Mouse (Mus musculus) lung, embryonic 16.5 days (tissue): ENCODE measurements around the gene Hoxc10. TPM values are rescaled to one million over a fixed set of nuclear protein-coding genes. Genes with fewer than 3 reads are reported as not detected.

ENCODE experiments used
- ATAC-seq: fragments of 200-750 bp; cut with Nextera tagmentation; 2 replicates; pipeline ENCODE4 v1.8.0; 2017; ENCODE audit warnings: low read depth, mild to moderate bottlenecking, moderate library complexity
- H3K27ac ChIP-seq: fragments of 300-500 bp; sonication (generic); 2 replicates; pipeline ENCODE4 v1.5.1; 2014; ENCODE audit warnings: mild to moderate bottlenecking, control low read depth, low read length
- H3K27me3 ChIP-seq: fragments of 300-500 bp; sonication (generic); 2 replicates; pipeline ENCODE4 v1.6.1; 2014; ENCODE audit warnings: low read depth, low read length, mixed read lengths; ENCODE audit not compliant: control insufficient read depth, insufficient read depth
- H3K36me3 ChIP-seq: fragments of 300-500 bp; sonication (generic); 2 replicates; pipeline ENCODE4 v1.6.1; 2014; ENCODE audit warnings: low read length; ENCODE audit not compliant: control insufficient read depth, insufficient read depth
- H3K4me1 ChIP-seq: fragments of 300-500 bp; sonication (generic); replicated peaks from 2 replicates; pipeline ENCODE4 v1.6.1; 2014; ENCODE audit warnings: low read length, mixed read lengths; ENCODE audit not compliant: control insufficient read depth, insufficient read depth
- H3K4me2 ChIP-seq: fragments of 300-500 bp; sonication (generic); 2 replicates; pipeline ENCODE4 v1.6.1; 2014; ENCODE audit warnings: low read depth, low read length, control low read depth
- H3K4me3 ChIP-seq: fragments of 300-500 bp; sonication (generic); 2 replicates; pipeline ENCODE4 v1.5.1; 2014; ENCODE audit warnings: mild to moderate bottlenecking, low read length, control low read depth
- H3K9ac ChIP-seq: fragments of 300-500 bp; sonication (generic); 2 replicates; pipeline ENCODE4 v1.6.1; 2014; ENCODE audit warnings: low read length, control low read depth
- H3K9me3 ChIP-seq: fragments of 300-500 bp; sonication (generic); 2 replicates; pipeline ENCODE4 v1.6.1; 2016; ENCODE audit warnings: low read length; ENCODE audit not compliant: control insufficient read depth
- WGBS: fragments of 180-500 bp; shearing (Covaris S2); extraction: QIAGEN DNeasy Blood & Tissue Kit; methylation state at CpG from one replicate; pipeline ENCODE4 v1.1.7; 2014; 5-methylcytosine and 5-hydroxymethylcytosine counted together
- polyA plus RNA-seq: library from polyadenylated mRNA; unstranded; fragments of >200 nt; fragmentation: Nextera tagmentation; extraction: Ambion mirVana; gene quantifications from 2 replicates; pipeline ENCODE4 v1.2.1, GENCODE M21; 2015

The Hoxc10 gene
- polyA plus RNA-seq, 1 experiment from 2014 or later = not detected

- H3K9me3 ChIP-seq = no peaks in the 10 kb centered on the region
- H3K4me1 ChIP-seq = peaks cover 3% of the 10 kb centered on the region; the same call in 1 of the 2 replicates
- no peak within 1 kb of the TSS for H3K27ac ChIP-seq
- H3K9ac ChIP-seq = no peak within 1 kb of the TSS
- WGBS = 2% methylated on average over 69 of the region's 69 CpGs
- H3K4me2 ChIP-seq = no peak within 1 kb of the TSS
- no peak for ATAC-seq
- H3K36me3 ChIP-seq = no peaks in the 10 kb centered on the region
- H3K27me3 ChIP-seq = peaks cover 93% of the 10 kb centered on the region
- H3K4me3 ChIP-seq = no peak within 1 kb of the TSS
These were observed 24.1 kb downstream of the Hoxc10 start, which contains the start of gene Hoxc8 for GRCm38 (mm10) chr15:102990461-102991397. TSS of gene Hoxc8 (plus strand) at chr15:102990607.

GRCm38 (mm10) chr15:102991782-102992181 is 25.2 kb downstream of the Hoxc10 start:
- Histone ChIP-seq H3K36me3 (no peaks in the 10 kb centered on the region), H3K4me1 (peaks cover 3% of the 10 kb centered on the region; the same call in 1 of the 2 replicates), H3K4me3 (no peak overlapping the region), H3K9ac (no peak overlapping the region), H3K27me3 (peaks cover 93% of the 10 kb centered on the region), H3K9me3 (no peaks in the 10 kb centered on the region), H3K4me2 (no peak overlapping the region), H3K27ac (no peak overlapping the region)
- WGBS = 2% methylated on average over 7 of the region's 7 CpGs
- ATAC-seq = no peak

GRCm38 (mm10) chr15:102992206-102992605 is 25.6 kb downstream of the Hoxc10 start:
- Histone ChIP-seq H3K4me3 (no peak overlapping the region), H3K4me1 (peaks cover 3% of the 10 kb centered on the region; the same call in 1 of the 2 replicates), H3K4me2 (no peak overlapping the region), H3K9ac (no peak overlapping the region), H3K36me3 (no peaks in the 10 kb centered on the region), H3K27ac (no peak overlapping the region), H3K9me3 (no peaks in the 10 kb centered on the region), H3K27me3 (peaks cover 91% of the 10 kb centered on the region)
- no peak for ATAC-seq
- 2% methylated on average over 11 of the region's 11 CpGs for WGBS

- H3K27ac ChIP-seq = no peak overlapping the region
- H3K9me3 ChIP-seq = no peaks in the 10 kb centered on the region
- WGBS = 0% methylated on average over 3 of the region's 3 CpGs
- ATAC-seq = no peak
- H3K4me1 ChIP-seq = peaks cover 3% of the 10 kb centered on the region; the same call in 1 of the 2 replicates
- H3K4me2 ChIP-seq = no peak overlapping the region
- peaks cover 91% of the 10 kb centered on the region for H3K27me3 ChIP-seq
- H3K36me3 ChIP-seq = no peaks in the 10 kb centered on the region
- H3K9ac ChIP-seq = no peak overlapping the region
- no peak overlapping the region for H3K4me3 ChIP-seq
These were observed 26.3 kb downstream of the Hoxc10 start for GRCm38 (mm10) chr15:102992863-102993262.

GRCm38 (mm10) chr15:102996548-102996947 is 30.0 kb downstream of the Hoxc10 start:
- Histone ChIP-seq H3K4me1 (no peaks in the 10 kb centered on the region; the same call in 1 of the 2 replicates), H3K9ac (no peak overlapping the region), H3K36me3 (no peaks in the 10 kb centered on the region), H3K4me2 (no peak overlapping the region), H3K4me3 (no peak overlapping the region), H3K9me3 (no peaks in the 10 kb centered on the region), H3K27ac (no peak overlapping the region), H3K27me3 (peaks cover 93% of the 10 kb centered on the region)
- no peak for ATAC-seq
- under 1% methylated on average over 9 of the region's 9 CpGs for WGBS

GRCm38 (mm10) chr15:102997431-102997830 is 30.8 kb downstream of the Hoxc10 start:
- no peaks in the 10 kb centered on the region for H3K9me3 ChIP-seq
- no peak overlapping the region for H3K9ac ChIP-seq
- no peak for ATAC-seq
- no peaks in the 10 kb centered on the region for H3K36me3 ChIP-seq
- peaks cover 93% of the 10 kb centered on the region for H3K27me3 ChIP-seq
- no peak overlapping the region for H3K27ac ChIP-seq
- WGBS = 3% methylated on average over 3 of the region's 3 CpGs
- no peak overlapping the region for H3K4me3 ChIP-seq
- H3K4me2 ChIP-seq = no peak overlapping the region
- H3K4me1 ChIP-seq = no peaks in the 10 kb centered on the region; the same call in 1 of the 2 replicates

GRCm38 (mm10) chr15:102997939-102998355 is 31.4 kb downstream of the Hoxc10 start, which contains the start of gene Hoxc6:
TSS of gene Hoxc6 (plus strand) at chr15:102998257.
- H3K27ac ChIP-seq = no peak within 1 kb of the TSS
- peak within 1 kb of the TSS; percentile 46 for H3K4me3 ChIP-seq
- no peak within 1 kb of the TSS for H3K9ac ChIP-seq
- no peaks in the 10 kb centered on the region; the same call in 1 of the 2 replicates for H3K4me1 ChIP-seq
- no peaks in the 10 kb centered on the region for H3K9me3 ChIP-seq
- H3K4me2 ChIP-seq = peak within 1 kb of the TSS; percentile 62
- peaks cover 92% of the 10 kb centered on the region for H3K27me3 ChIP-seq
- 2% methylated on average over 19 of the region's 19 CpGs for WGBS
- ATAC-seq = no peak
- no peaks in the 10 kb centered on the region for H3K36me3 ChIP-seq

- Histone ChIP-seq H3K9me3 (no peaks in the 10 kb centered on the region), H3K36me3 (no peaks in the 10 kb centered on the region), H3K4me2 (peak overlapping the region; percentile 62), H3K4me3 (peak overlapping the region; percentile 46), H3K27ac (no peak overlapping the region), H3K9ac (no peak overlapping the region), H3K4me1 (no peaks in the 10 kb centered on the region; the same call in 1 of the 2 replicates), H3K27me3 (peaks cover 94% of the 10 kb centered on the region)
- peak; percentile 15; the same call in 1 of the 2 replicates for ATAC-seq
- 0% methylated on average over 19 of the region's 19 CpGs for WGBS
These were observed 32.1 kb downstream of the Hoxc10 start for GRCm38 (mm10) chr15:102998608-102999182.
